Mouse (Mus musculus): ENCODE data around the gene Rin2. TPM values are rescaled to one million over a fixed set of nuclear protein-coding genes. Genes with fewer than 3 reads are reported as not detected.
"Not testable (repeated sequence)": the region's sequence is repeated elsewhere in the genome, so short reads cannot be mapped to it uniquely, and the experiment has no call there.

Gene Rin2
- total RNA-seq, 2 experiments from 2014 or later: 24.9 to 26.4 TPM

DNA sequence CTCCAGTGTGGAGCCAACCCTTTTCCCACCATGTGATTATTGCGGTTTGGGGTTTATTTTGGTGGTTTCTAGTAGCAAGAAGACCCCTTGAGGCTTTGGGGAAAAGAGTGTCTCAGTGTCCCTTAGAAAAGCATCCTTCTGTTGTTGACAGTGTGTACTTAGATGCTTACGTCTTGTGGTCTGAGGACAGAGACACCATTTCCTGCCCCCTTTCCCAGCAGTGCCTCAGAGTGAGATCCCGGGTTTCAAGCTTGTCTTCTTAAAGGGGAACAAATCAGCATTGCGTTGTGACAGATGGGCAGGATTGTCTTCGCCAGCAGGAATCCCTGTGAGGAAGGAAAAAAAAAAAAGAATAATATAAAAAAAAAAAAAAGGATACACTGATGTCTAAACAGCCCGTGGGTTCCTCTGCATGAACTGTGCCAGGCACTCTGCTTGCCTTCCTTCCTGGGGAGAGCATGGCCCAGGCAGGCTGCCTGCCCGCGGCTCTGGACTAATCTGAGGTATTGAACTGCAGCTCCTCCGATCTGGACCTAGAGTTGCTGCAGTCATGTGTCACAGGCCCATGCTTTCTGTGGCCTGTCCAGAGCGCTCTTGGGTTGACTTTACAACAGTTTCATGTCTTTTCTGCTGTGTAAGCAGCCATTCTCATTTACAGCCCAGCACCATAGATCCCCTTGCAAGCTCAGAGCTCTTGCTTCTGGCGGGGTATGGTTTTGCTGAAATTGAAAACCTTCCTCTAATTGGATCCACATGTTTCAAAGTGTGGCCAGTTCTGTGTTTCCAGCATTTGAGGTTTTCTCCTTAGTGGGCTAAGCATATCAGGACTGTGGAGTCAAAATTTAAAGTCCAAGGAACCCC lies 206.1 kb downstream of the Rin2 start:
- no peak for DNase-seq (ENCODE audit: low spot score in 2 of 2)
- intact Hi-C loops (cut with DNase I): loop anchor here (5.0 kb wide), 1 partner anchor 84 kb away; no protein-coding TSS in a partner anchor

DNA sequence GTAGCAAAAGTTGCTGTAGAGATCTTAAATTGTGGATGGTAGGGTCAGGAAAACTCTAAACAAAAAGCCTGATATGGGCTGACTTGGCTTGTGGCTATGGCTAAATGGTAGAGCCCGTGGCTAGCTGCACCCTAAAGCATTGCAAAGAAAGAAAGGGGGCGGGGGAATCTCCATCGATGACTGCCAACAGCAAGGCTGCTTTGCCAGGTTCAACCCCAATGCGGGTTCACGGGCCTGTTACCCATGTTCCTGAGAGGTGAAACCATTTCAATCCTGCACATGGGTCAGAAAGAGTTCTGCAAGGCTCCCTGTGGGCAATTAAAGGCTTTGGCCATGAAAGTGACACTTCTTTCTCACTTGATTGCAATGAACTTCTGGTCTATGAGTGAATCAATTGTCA lies 206.9 kb downstream of the Rin2 start:
- intact Hi-C loops (cut with DNase I): loop anchor here (2.0 to 5.0 kb wide), 2 partner anchors 85 to 181 kb away; no protein-coding TSS in a partner anchor
- peak in 1 of 2 experiments; percentile 2 for DNase-seq (ENCODE audit: low spot score in 2 of 2)

DNA sequence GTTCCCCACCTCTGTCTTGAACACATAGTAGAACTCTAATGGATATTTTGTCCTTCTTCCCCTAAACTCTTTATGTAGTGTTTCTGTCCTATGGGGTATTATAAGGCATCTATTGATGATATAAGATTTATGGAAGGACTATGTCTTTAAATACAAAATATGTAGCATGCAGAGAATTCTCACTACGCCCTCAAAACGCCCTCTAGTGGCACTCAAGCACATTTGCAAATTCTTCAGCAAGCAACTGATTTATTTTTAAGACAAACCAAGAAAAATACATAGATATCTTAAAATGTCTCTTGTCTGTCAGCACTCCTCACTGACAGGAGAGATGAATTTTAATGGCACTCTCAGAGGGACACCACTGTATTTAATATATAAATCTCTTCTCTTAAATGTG lies 207.4 kb downstream of the Rin2 start:
- intact Hi-C loops (cut with DNase I): loop anchor here (2.0 to 5.0 kb wide), 2 partner anchors 85 to 182 kb away; no protein-coding TSS in a partner anchor
- peak in 1 of 2 experiments; percentile 3 for DNase-seq (ENCODE audit: low spot score in 2 of 2)

DNA sequence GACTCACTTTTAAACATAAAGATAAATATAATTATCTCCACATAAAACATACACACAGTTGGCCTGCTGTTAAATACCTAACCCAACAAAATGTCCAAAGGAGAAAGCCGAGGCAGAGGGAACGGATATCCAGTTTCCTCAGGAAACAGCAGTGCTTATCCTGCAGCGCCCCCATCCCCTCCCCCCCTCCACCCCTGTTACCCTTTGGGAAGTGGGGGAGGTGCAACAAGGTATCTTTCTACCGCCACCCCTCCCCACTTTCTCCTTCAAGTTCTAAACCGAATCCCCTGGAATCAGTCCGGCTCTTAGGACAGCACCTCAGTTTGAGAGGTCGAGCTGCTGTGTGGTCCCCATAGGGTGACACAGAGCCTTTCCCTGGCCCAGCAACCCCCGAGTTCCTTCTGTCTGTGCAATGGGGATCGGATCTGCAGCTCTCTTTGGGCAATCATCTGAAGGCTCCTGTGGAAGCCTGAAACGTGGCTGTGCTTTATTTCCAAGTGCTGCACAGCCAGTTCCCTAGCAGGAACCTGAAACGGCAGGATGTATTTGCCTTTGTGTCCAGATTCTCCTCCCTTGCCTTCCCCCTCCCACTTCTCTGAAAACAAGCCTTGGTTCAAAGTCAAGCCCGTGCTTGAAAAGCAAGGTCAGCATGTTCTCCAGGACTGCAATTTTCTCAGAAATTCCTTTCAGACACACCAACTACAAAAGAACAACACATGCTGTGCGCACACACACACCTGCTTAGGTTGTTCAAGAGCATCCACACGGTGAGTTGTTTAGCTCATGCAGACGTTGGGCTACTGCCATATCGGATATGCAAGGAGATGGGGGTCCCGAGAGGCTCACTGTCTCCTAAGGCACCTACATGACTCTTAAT lies 209.3 kb downstream of the Rin2 start:
- DNase-seq (ENCODE audit: low spot score in 2 of 2): peak in 1 of 2 experiments; percentile 21
- intact Hi-C loops (cut with DNase I): loop anchor here (5.0 kb wide), 1 partner anchor 87 kb away; no protein-coding TSS in a partner anchor

DNA sequence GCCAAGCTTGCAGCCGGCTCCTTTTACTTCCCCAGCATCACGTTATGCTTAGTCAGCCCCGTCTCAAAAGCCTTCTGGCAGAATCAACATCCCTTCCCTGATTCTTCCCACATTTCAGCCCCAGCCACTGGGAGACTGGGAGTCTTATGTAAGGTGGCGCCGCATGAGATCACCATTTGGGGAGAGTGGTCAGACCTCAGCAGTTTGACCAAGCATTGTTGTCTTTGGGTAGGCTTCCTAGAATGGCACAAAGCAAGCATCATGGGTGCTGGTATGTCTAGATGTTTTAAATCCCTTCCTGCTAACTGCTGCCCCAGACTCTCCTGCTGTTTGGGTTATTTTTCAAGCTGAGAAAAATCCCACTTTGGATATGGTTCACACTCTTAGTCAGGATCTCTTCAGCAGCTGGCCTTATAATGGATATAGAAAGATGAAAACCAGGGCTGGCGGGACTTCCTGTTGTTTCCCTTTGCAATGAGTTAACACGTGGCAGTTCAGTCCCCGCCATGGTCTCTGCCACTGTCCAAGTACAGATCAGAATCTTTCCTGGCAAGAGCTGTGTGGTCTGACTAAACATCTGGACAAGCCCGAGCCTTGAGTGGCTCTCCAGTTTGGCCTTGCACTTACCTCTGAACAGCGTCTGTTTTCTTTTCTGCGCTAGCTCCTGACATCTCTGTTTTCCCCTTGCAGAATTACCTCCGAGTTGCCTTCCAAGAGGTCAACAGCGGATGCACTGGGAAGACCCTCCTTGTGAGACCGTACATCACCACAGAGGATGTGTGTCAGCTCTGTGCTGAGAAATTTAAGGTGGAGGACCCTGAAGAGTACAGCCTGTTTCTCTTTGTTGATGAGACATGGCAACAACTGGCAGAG lies 210.1 kb downstream of the Rin2 start:
- peak; percentile 56 to 62 for DNase-seq (ENCODE audit: low spot score in 2 of 2)
- intact Hi-C loops (cut with DNase I): loop anchor here (5.0 kb wide), 1 partner anchor 88 kb away; no protein-coding TSS in a partner anchor

DNA sequence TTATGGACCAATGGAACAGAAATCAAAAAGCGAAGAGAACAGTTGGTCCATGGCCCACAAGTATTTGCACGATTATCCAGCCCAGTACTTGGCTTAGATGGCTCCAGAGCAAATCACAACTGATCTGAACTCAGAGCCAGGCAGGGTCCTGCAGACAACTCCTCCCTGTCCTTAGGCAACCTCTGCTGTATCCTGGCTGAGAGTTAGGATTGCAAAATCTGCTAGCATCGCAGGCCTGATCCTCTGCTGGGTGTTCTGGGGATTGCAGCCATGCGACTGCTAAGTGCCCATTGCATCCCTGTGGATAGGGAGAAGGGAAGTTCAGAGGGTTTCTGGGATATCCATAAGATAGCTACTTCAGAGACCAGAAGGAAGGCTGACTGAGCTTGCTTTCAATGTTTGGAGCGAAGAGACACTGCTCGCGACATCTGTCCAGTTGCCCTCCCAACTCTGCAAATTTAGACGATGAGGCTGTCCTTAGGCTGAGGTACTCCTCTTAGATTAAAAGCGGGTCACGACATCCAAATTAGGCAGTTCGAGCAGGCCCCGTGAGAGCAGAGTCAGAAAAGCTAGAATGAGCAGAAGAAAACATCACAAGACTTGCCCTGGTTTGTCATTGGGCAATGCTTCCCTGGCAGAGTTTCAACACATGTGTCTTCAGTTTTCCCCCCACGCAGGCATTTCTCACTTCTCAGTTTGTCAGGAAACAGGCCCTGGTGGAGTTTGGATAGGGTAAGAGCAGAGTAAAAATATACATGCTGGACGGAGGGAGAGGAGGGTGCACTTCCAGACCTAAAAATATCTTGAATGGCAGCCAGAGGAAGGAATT lies 213.1 kb downstream of the Rin2 start:
- intact Hi-C loops (cut with DNase I): no loop called here
- peak; percentile 55 to 56 for DNase-seq (ENCODE audit: low spot score in 2 of 2)

DNA sequence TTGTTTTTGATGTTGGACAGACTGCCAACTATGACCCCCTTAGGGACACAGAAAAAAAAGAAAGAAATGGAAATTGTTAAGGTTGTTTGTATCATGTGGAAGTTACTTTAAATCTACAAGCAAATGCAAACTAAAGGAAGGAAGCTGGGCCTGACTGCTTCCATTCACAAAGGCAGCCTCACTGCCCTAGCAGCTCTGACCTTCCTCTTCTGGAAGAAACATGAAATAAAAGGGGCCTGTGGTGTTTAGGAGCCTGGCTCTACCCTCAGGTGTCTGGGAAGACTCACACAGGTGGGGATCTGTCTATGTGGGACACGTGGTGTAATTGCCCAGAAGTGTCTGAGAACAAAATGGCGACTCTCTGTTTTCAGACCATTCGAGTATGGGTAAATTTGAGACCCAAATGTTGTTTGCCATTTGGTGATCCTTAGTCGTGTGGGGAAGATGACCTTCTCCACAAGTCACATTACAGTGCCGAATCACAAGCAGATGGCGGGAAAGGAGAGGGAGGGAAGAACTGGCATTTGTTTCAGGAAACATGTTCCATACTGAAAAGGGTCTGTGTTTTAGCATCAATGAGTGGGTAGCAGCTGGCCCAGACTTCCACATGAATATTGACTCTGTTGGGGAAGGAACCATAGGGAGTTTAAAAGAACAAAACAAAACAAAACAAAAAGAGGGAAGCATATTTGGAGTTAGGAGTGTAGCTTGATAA lies 213.9 kb downstream of the Rin2 start:
- peak in 1 of 2 experiments; percentile 24 for DNase-seq (ENCODE audit: low spot score in 2 of 2)
- intact Hi-C loops (cut with DNase I): no loop called here

DNA sequence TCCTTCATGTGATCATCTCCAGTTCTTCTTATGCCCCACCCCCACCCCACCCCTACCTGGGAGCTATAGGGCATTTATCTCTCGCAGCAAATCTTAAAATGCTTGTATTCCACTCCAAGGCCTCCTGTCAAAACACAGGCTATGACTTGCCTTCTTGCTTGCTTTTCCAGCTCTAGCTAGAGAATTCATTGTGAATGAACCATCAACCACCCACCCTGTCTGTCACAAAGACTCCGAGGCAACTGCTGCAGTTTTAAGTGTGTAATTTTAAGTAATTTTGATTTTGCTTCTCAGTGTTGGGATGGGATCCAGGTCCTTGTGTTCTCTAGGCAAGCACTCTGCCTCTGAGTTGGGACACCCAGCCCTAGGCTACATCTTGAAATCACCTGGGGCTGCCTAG lies 215.6 kb downstream of the Rin2 start:
- DNase-seq (ENCODE audit: low spot score in 2 of 2): no peak

DNA sequence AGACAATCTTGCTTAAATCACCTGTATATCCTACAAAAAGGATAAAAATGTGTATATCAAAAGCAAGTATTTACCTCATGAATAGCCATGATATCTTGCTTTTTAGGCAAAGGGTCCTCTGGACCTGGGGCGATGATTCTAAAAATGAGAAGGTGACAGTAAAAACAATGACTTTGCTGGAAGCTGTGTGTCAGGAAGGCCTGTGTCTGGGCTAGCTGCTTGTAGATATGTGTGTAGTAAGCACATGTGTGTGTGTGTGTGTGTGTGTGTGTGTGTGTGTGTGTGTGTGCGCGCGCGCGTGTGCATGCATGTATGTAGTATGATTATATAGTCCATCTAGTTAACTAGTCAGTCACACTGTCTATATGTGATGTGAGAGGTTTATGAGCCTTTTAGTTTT lies 218.7 kb downstream of the Rin2 start:
- DNase-seq (ENCODE audit: low spot score in 2 of 2): no peak
- intact Hi-C loops (cut with DNase I): no loop called here

More for the DNA sequence above, 215.6 kb downstream of the Rin2 start:
- intact Hi-C loops (cut with DNase I): no loop called here

DNA sequence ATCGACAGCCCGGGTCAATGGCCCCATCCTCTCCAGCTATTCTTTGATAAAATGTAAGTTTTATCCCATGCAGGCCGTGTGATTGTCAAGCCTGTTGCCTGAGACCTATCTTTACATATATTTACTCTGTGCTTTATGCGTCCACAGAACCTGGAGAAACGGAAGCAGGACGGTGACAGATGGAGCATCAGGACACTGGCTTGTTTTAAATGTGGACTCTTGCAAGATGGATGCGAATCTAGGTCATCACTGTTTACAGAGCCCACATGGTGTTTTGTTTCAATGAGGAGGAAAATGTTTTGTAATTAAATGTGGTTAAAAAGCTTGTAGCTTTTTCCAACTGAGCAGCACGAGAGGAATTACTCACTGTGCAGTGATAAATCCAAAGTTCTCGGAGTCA lies 223.1 kb downstream of the Rin2 start:
- DNase-seq (ENCODE audit: low spot score in 2 of 2): no peak
- intact Hi-C loops (cut with DNase I): no loop called here

DNA sequence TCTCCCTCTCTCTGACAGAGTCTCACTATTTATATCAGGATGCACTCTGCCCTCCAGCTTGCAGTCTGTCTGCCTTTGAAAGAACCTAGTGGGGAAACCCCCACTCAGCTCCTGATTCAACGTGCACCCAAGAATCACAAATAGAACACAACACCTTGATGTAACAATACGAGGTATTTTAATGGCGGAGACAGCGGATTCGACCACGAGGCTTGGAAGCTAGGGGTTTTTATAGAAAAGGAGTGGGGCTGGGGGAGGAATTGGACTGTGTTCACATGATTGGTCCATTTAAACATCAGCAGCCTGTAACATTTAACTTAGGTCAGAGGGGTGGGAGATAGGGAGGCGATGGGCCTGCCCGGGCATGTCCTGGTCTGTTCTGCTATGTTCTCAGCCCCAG lies 225.3 kb downstream of the Rin2 start:
- intact Hi-C loops (cut with DNase I): loop anchor here (5.0 kb wide), 1 partner anchor 203 kb away; no protein-coding TSS in a partner anchor

DNA sequence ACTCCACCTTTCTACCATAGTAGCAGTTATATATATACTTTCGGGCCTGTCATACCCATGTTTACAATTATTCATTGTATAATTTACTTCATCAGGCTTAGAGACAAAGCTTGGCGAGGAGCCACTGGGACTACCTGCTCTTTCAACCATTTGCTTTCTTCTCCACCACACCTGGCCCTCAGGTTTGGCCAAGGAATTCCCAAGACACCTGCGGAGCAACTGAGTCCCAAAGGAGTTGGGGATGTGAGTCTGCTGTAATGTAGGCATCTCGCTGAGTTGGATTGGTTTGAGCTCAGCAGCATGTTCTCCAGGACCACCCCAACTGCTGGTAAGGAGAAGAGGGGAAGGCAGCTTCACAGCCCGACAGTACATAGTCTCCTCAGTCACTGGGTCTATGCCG lies 226.8 kb downstream of the Rin2 start, which contains the start of gene Naa20:
Gene Naa20 (plus strand): TSS at position 239 of the 400 bp plus-strand sequence.
- intact Hi-C loops (cut with DNase I): loop anchor here (5.0 kb wide), 1 partner anchor 205 kb away; no protein-coding TSS in a partner anchor
- DNase-seq (ENCODE audit: low spot score in 2 of 2): no peak

More for the DNA sequence above, 225.3 kb downstream of the Rin2 start:
- not testable (repeated sequence) for DNase-seq (ENCODE audit: low spot score in 2 of 2)

DNA sequence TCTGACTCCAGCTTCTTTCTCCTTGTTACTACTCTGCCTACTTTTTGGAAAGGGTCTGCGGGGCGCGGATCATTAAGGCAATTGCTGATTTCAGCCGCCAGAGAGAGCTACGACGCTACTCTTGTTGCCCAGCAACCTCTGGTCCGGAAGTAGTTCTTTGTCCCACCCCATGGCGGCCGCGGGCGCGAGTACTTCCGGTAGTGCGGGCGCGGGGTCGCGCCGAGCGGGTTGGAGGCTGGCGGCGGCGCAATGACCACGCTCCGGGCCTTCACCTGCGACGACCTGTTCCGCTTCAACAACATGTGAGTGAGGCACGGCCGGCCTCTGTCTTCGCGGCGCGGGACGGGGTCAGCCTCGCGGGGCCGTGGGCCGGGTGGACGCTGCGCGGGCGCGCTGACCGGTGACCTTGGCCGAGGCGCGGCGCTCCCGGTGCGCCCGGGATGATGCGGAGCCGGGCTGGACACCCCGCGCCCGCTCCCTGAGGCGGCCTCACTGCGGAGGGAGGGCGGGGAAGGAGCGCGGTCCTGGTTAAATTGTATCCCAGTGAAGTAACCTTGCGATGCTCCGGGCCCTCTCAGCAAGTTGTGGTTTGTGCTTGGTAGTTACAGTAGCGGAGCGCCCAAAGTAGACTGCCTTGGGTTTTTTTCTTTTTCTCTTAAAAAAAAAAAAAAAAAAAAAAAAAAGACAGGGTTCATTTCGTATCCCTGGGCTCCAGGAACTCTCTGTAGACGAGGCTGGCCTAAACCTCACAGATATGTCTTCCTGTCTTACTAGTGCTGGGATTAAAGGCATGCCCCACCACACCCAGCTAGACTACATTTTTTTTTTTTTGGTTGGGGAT lies 228.3 kb downstream of the Rin2 start:
- intact Hi-C loops (cut with DNase I): loop anchor here (5.0 kb wide), 1 partner anchor 206 kb away; no protein-coding TSS in a partner anchor
- peak; percentile 92 for DNase-seq (ENCODE audit: low spot score in 2 of 2)

DNA sequence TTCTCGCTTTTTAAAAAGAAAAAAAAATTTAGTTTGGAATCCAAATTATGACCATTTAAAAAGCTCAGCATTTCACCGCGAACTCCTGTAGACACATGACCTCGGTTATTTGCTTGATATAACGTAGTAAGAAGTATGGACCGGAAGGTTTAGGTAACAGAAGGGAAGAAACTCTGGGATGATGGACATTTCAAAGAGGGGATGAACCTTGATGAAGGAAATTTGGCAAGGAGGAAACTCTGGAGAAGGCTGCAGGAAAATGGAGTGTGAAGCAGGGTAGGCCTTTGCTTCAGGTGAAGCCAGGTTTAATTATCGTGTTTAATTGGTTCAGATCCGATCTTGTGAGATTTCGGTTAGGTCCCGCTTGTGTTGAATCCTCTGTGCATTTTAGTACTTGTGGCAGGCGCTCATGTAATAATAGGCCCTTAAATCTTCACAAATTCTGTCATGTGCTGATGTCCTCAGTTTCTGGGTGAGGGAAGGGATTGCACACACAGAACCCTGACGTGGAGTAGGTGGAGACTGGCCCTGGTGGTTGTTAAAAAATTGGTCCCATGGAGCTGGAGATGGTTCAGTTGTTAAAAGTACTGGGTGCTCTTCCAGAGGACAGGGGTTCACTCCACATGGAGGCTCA lies 229.1 kb downstream of the Rin2 start:
- intact Hi-C loops (cut with DNase I): loop anchor here (5.0 kb wide), 1 partner anchor 207 kb away; no protein-coding TSS in a partner anchor
- DNase-seq (ENCODE audit: low spot score in 2 of 2): no peak

DNA sequence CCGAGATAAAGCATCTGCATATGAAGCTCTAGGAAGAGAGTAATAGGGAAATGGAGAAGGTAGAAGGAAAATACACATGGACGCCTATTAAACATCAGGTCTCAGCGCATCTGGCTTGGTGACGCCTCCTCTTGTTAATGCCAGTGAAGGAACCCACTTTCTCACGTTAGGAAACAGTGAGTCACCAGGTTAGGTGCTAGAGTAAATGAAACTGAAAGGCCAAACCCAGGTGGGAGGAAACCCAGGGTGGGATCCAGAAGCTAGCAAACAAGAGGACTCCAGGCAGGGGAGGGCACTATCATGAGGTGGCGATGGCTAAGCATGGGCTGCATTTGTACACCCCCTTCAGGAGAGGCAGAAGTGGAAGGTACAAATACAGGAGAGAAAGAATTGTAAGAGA lies 230.1 kb downstream of the Rin2 start:
- intact Hi-C loops (cut with DNase I): no loop called here
- DNase-seq (ENCODE audit: low spot score in 2 of 2): no peak

DNA sequence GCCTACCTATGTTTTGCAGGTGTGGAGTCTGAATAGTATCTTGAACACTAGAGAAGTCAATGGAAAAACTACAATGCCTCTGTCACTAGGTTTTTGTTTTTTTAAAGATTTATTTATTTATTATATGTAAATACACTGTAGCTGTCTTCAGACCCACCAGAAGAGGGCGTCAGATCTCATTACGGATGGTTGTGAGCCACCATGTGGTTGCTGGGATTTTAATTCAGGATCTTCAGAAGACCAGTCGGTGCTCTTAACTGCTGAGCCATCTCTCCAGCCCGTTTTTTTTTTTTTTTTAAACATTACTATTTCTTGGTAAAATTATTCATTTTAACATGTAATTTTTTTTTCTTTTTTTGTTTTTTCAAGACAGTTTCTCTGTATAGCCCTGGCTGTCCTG lies 230.9 kb downstream of the Rin2 start:
- intact Hi-C loops (cut with DNase I); DNase-seq (ENCODE audit: low spot score in 2 of 2): not testable (repeated sequence)

Data from left cerebral cortex, postnatal 36 days (tissue).